Comparison of ENCODE assay signal across 16 mouse cellular contexts in the genomic region with DNA sequence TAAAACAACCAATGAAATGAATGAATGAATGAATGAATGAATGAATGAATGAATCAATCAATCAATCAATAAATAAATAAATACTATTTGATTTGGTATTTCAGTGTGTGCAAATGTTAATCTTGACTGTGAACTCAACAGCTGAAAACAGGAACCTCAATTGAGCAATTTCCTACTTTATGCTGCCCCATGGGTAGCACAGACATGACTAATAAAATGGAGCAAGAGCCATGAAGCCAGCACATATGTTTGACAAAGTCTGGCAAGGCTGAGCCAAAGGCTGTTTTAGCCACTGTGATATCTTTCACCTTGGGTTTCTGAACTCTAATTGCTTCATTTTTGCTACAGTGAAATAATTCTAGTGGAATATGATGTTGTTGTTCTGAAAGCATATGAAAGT. TPM values are rescaled to one million over a fixed set of nuclear protein-coding genes. Genes with fewer than 3 reads are reported as not detected.
"Had no signal": no experiment of that assay in that cellular context is flagged by ENCODE, and none has a peak within 500 bp of the region (broad histone marks: within the 10 kb centered on the region; RNA-seq: fewer than 3 reads in every experiment).

No protein-coding gene starts in this region.

RNA-seq across cellular contexts. Expression of gene Sirpb1b, which starts 1.6 kb away (rescaled TPM):
- total RNA-seq: layer of hippocampus, adult 8-10 months; layer of hippocampus, postnatal 10 days; layer of hippocampus, postnatal 36 days; left cerebral cortex, adult 2 months; left cerebral cortex, postnatal 10 days; left cerebral cortex, postnatal 36 days; megakaryocyte-erythroid progenitor cell, adult 5-6 weeks had no signal
- polyA plus RNA-seq: intestine, embryonic 15.5 days; limb, embryonic 11.5 days; limb, embryonic 14.5 days; liver, embryonic 11.5 days; midbrain, embryonic 11.5 days; midbrain, embryonic 15.5 days; neural tube, embryonic 11.5 days; neural tube, embryonic 15.5 days; small intestine, adult 2 months had no signal
